Comparison of ENCODE assay signal across 17 mouse cellular contexts in genomic region chr12:53405856-53406255, GRCm38 (mm10).
DNase-seq lines count a peak whose midpoint lies in the region; ATAC-seq and TF ChIP-seq lines count a peak whose summit lies in the region.
"Had no signal": no experiment of that assay in that cellular context is flagged by ENCODE, and none has a peak within 500 bp of the region (broad histone marks: within the 10 kb centered on the region; RNA-seq: fewer than 3 reads in every experiment).

No protein-coding gene starts in this region.

- 56% methylated on average over 4 of the region's 4 CpGs for WGBS in heart, postnatal 0 days
- 61% methylated on average over 4 of the region's 4 CpGs for WGBS in heart, embryonic 10.5 days
- 44% methylated on average over 4 of the region's 4 CpGs for WGBS in limb, embryonic 14.5 days
- WGBS in limb, embryonic 10.5 days, result 62% methylated on average over 4 of the region's 4 CpGs

- no peaks in the 10 kb centered on the region for H3K9me3 ChIP-seq in heart, postnatal 0 days (replicated peaks; ENCODE audit: control insufficient read depth, low read length)
- no peaks in the 10 kb centered on the region for H3K9me3 ChIP-seq in heart, embryonic 10.5 days
- no peaks in the 10 kb centered on the region for H3K9me3 ChIP-seq in limb, embryonic 14.5 days (ENCODE audit: control insufficient read depth, low read length)
- no peaks in the 10 kb centered on the region for H3K9me3 ChIP-seq in limb, embryonic 10.5 days (replicated peaks)
- H3K9me3 ChIP-seq: intestine, embryonic 15.5 days; kidney, embryonic 15.5 days; limb, embryonic 15.5 days had no signal

- H3K27me3 ChIP-seq in heart, postnatal 0 days (ENCODE audit: control insufficient read depth, insufficient read depth, low read length), result no peaks in the 10 kb centered on the region
- H3K27me3 ChIP-seq in heart, embryonic 10.5 days (ENCODE audit: insufficient read depth, poor library complexity, severe bottlenecking), result no peaks in the 10 kb centered on the region
- no peaks in the 10 kb centered on the region for H3K27me3 ChIP-seq in limb, embryonic 14.5 days (ENCODE audit: control insufficient read depth, insufficient read depth, low read length)
- no peaks in the 10 kb centered on the region for H3K27me3 ChIP-seq in limb, embryonic 10.5 days (ENCODE audit: low read depth, poor library complexity, severe bottlenecking)
- H3K27me3 ChIP-seq: intestine, embryonic 15.5 days; kidney, embryonic 15.5 days; limb, embryonic 15.5 days had no signal

- H3K36me3 ChIP-seq in heart, postnatal 0 days (replicated peaks; ENCODE audit: control insufficient read depth, insufficient read depth, low read length), result no peaks in the 10 kb centered on the region
- H3K36me3 ChIP-seq in heart, embryonic 10.5 days, result no peaks in the 10 kb centered on the region
- H3K36me3 ChIP-seq in limb, embryonic 14.5 days (ENCODE audit: control insufficient read depth, insufficient read depth, low read length), result no peaks in the 10 kb centered on the region
- H3K36me3 ChIP-seq in limb, embryonic 10.5 days, result no peaks in the 10 kb centered on the region
- H3K36me3 ChIP-seq: intestine, embryonic 15.5 days; kidney, embryonic 15.5 days; limb, embryonic 15.5 days had no signal

- H3K27ac ChIP-seq in heart, postnatal 0 days (ENCODE audit: low read depth), result no peak overlapping the region
- H3K27ac ChIP-seq in heart, embryonic 10.5 days, result no peak overlapping the region
- no peak overlapping the region for H3K27ac ChIP-seq in limb, embryonic 14.5 days (replicated peaks; ENCODE audit: low read depth, low read length)
- no peak overlapping the region for H3K27ac ChIP-seq in limb, embryonic 10.5 days
- H3K27ac ChIP-seq: gastrocnemius, adult 2 months; intestine, embryonic 15.5 days; kidney, embryonic 15.5 days; limb, embryonic 15.5 days; stomach, postnatal 0 days had no signal

- H3K4me2 ChIP-seq in heart, postnatal 0 days (ENCODE audit: low read depth, low read length), result no peak overlapping the region
- no peak overlapping the region for H3K4me2 ChIP-seq in limb, embryonic 14.5 days (replicated peaks; ENCODE audit: low read depth, low read length, severe bottlenecking)
- H3K4me2 ChIP-seq: intestine, embryonic 15.5 days; kidney, embryonic 15.5 days; limb, embryonic 15.5 days had no signal

- DNase-seq in cerebellum, adult 9-11 months, result peak; percentile 11
- DNase-seq in heart, postnatal 0 days (ENCODE audit: low spot score), result peak; percentile 28
- DNase-seq in heart, embryonic 10.5 days (ENCODE audit: low spot score), result no peak
- peak; percentile 19 for DNase-seq in limb, embryonic 14.5 days (ENCODE audit: low spot score)
- no peak for DNase-seq in limb, embryonic 10.5 days (ENCODE audit: low spot score)
- DNase-seq in embryo, embryonic 11 days, result peak; percentile 22
- no peak for DNase-seq in thymus, postnatal 10 days (ENCODE audit: low spot score in 2 of 2)
- DNase-seq: adrenal gland, adult 8-10 months; cerebellum, adult 18-20 months; gastrocnemius, adult 2 months; heart, postnatal 36 days; thymus, postnatal 14 days had no signal

- no peak for TF ChIP-seq POLR2A in limb, embryonic 14.5 days (IDR thresholded peaks at IDR 0.05; ENCODE audit: borderline replicate concordance, extremely low read depth, insufficient read depth, insufficient read length)

- TF ChIP-seq EP300 in heart, postnatal 0 days (IDR thresholded peaks at IDR 0.05; ENCODE audit: low read depth), result no peak

- no peak for ATAC-seq in cerebellum, adult (ENCODE audit: insufficient number of reproducible peaks, low FRiP score, low TSS enrichment)
- ATAC-seq in heart, postnatal 0 days (ENCODE audit: insufficient read depth, low read depth), result no peak
- no peak for ATAC-seq in limb, embryonic 14.5 days (ENCODE audit: low FRiP score, low read depth)
- ATAC-seq: intestine, embryonic 15.5 days had no signal

- no peaks in the 10 kb centered on the region for H3K4me1 ChIP-seq in heart, postnatal 0 days (ENCODE audit: control insufficient read depth, insufficient read depth)
- H3K4me1 ChIP-seq in heart, embryonic 10.5 days, result no peaks in the 10 kb centered on the region
- peaks cover 13% of the 10 kb centered on the region for H3K4me1 ChIP-seq in limb, embryonic 14.5 days (ENCODE audit: control insufficient read depth, insufficient read depth, low read length)
- H3K4me1 ChIP-seq in limb, embryonic 10.5 days, result peaks cover 22% of the 10 kb centered on the region
- H3K4me1 ChIP-seq: intestine, embryonic 15.5 days had no signal

- no peak overlapping the region for H3K9ac ChIP-seq in heart, postnatal 0 days (replicated peaks; ENCODE audit: low read depth, low read length)
- H3K9ac ChIP-seq in limb, embryonic 14.5 days (ENCODE audit: low read depth, low read length, severe bottlenecking), result no peak overlapping the region
- H3K9ac ChIP-seq: intestine, embryonic 15.5 days; kidney, embryonic 15.5 days; limb, embryonic 15.5 days had no signal

- H3K4me3 ChIP-seq in heart, postnatal 0 days (ENCODE audit: low read depth, low read length), result no peak overlapping the region
- H3K4me3 ChIP-seq in heart, embryonic 10.5 days, result no peak overlapping the region
- H3K4me3 ChIP-seq in limb, embryonic 14.5 days (replicated peaks; ENCODE audit: low read length), result no peak overlapping the region
- no peak overlapping the region for H3K4me3 ChIP-seq in limb, embryonic 10.5 days
- H3K4me3 ChIP-seq: gastrocnemius, adult 2 months; intestine, embryonic 15.5 days; kidney, embryonic 15.5 days; limb, embryonic 15.5 days had no signal

- no peak for TF ChIP-seq CTCF in heart, postnatal 0 days (IDR thresholded peaks at IDR 0.05; ENCODE audit: low read depth)

Comparison
In these comparisons a context has a peak if more than half of its experiments do, and no peak if none do; other contexts are left out.
1. DNase-seq: peak in cerebellum, adult 9-11 months (single experiment), heart, postnatal 0 days (single experiment), limb, embryonic 14.5 days (single experiment) and embryo, embryonic 11 days (single experiment); none in heart, embryonic 10.5 days (single experiment), limb, embryonic 10.5 days (single experiment) and thymus, postnatal 10 days (0 of 2).